Comparison of ENCODE assay signal across 8 mouse cellular contexts in the genomic region with DNA sequence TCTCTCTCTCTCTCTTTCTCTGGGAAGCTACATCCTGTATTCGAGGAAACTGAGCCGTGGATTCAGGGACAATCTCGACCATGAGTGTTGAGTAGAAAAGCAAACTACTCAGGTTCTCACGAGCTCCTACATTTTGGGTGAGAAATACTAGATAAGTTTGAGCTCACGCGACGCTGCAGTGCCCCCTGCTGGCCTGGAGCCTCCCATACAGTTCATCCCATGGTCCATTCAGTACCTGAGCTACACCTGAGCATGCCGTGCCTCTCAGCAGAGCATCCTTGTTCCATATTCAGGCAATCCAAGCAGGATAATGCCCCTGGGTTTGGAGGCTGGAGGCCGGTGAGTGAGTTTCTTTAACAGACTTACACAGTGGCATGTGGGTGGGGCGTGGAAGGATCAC. TPM values are rescaled to one million over a fixed set of nuclear protein-coding genes. Genes with fewer than 3 reads are reported as not detected.
DNase-seq lines count a peak whose midpoint lies in the region; ATAC-seq and TF ChIP-seq lines count a peak whose summit lies in the region.

No protein-coding gene starts in this region.

- no peak overlapping the region for H3K4me2 ChIP-seq in forebrain, embryonic 11.5 days (ENCODE audit: low read depth, low read length, severe bottlenecking)
- H3K4me2 ChIP-seq in forebrain, embryonic 16.5 days (ENCODE audit: low read length), result no peak overlapping the region
- H3K4me2 ChIP-seq in midbrain, embryonic 14.5 days (ENCODE audit: low read length), result no peak overlapping the region

- H3K4me3 ChIP-seq in forebrain, embryonic 11.5 days (ENCODE audit: low read depth, low read length), result no peak overlapping the region
- H3K4me3 ChIP-seq in forebrain, embryonic 16.5 days (replicated peaks; ENCODE audit: low read length), result no peak overlapping the region
- no peak overlapping the region for H3K4me3 ChIP-seq in midbrain, embryonic 14.5 days (replicated peaks; ENCODE audit: low read depth, low read length)
- no peak overlapping the region for H3K4me3 ChIP-seq in spleen, adult 2 months (ENCODE audit: extremely low read depth, insufficient read depth, insufficient read length)

- TF ChIP-seq POLR2A in spleen, adult 2 months (IDR thresholded peaks at IDR 0.05; ENCODE audit: low read depth, low read length), result no peak

- no peak for ATAC-seq in forebrain, embryonic 11.5 days (replicated peaks; ENCODE audit: low FRiP score)
- no peak for ATAC-seq in forebrain, embryonic 16.5 days
- no peak for ATAC-seq in midbrain, embryonic 14.5 days (ENCODE audit: low FRiP score, low TSS enrichment)

- DNase-seq in forebrain, embryonic 11.5 days (ENCODE audit: low spot score), result peak; percentile 76
- DNase-seq in adrenal gland, adult (ENCODE audit: inconsistent age in 2 of 2, low spot score in 1 of 2), result peak; percentile 75 to 90
- peak; percentile 74 for DNase-seq in embryo, embryonic 10 days (ENCODE audit: low spot score)
- peak; percentile 17 to 28 for DNase-seq in heart, adult 9 months (ENCODE audit: low spot score in 2 of 2)
- DNase-seq in layer of hippocampus, postnatal 25 days (ENCODE audit: extremely low spot score in 1 of 2, low spot score in 1 of 2), result peak; percentile 55 to 79
- DNase-seq in midbrain, embryonic 14.5 days, result peak; percentile 84
- peak in 1 of 2 experiments; percentile 15 for DNase-seq in spleen, adult 2 months (ENCODE audit: low read depth in 1 of 2, low spot score in 2 of 2)

- no peak overlapping the region for H3K27ac ChIP-seq in forebrain, embryonic 11.5 days (ENCODE audit: low read depth, low read length)
- H3K27ac ChIP-seq in forebrain, embryonic 16.5 days (ENCODE audit: low read length), result no peak overlapping the region
- H3K27ac ChIP-seq in midbrain, embryonic 14.5 days (replicated peaks; ENCODE audit: low read depth, low read length), result no peak overlapping the region
- H3K27ac ChIP-seq in spleen, adult 2 months (ENCODE audit: insufficient read depth, low read length), result no peak overlapping the region

- no peaks in the 10 kb centered on the region for H3K9me3 ChIP-seq in forebrain, embryonic 11.5 days (ENCODE audit: control insufficient read depth, low read length)
- no peaks in the 10 kb centered on the region for H3K9me3 ChIP-seq in forebrain, embryonic 16.5 days (ENCODE audit: control insufficient read depth, low read length)
- no peaks in the 10 kb centered on the region for H3K9me3 ChIP-seq in midbrain, embryonic 14.5 days (ENCODE audit: control insufficient read depth, low read length)

- no peak overlapping the region for H3K9ac ChIP-seq in forebrain, embryonic 11.5 days (ENCODE audit: low read length)
- no peak overlapping the region for H3K9ac ChIP-seq in forebrain, embryonic 16.5 days (replicated peaks; ENCODE audit: low read depth, low read length)
- no peak overlapping the region for H3K9ac ChIP-seq in midbrain, embryonic 14.5 days (replicated peaks; ENCODE audit: low read length)

- H3K4me1 ChIP-seq in forebrain, embryonic 11.5 days (replicated peaks; ENCODE audit: control insufficient read depth, insufficient read depth, low read length), result no peaks in the 10 kb centered on the region
- no peaks in the 10 kb centered on the region for H3K4me1 ChIP-seq in forebrain, embryonic 16.5 days (replicated peaks; ENCODE audit: control insufficient read depth, insufficient read depth, low read length)
- no peaks in the 10 kb centered on the region for H3K4me1 ChIP-seq in midbrain, embryonic 14.5 days (ENCODE audit: control insufficient read depth, insufficient read depth, low read length)
- no peaks in the 10 kb centered on the region for H3K4me1 ChIP-seq in spleen, adult 2 months (ENCODE audit: control insufficient read depth, insufficient read depth, insufficient read length)

- WGBS in forebrain, embryonic 11.5 days, result 22% methylated on average over 10 of the region's 10 CpGs
- WGBS in forebrain, embryonic 16.5 days, result 19% methylated on average over 10 of the region's 10 CpGs
- WGBS in midbrain, embryonic 14.5 days, result 20% methylated on average over 10 of the region's 10 CpGs
- 17% methylated on average over 10 of the region's 10 CpGs for WGBS in spleen, adult 2 months

- TF ChIP-seq CTCF in spleen, adult 2 months (IDR thresholded peaks at IDR 0.05; ENCODE audit: extremely low read depth, insufficient read depth, insufficient read length, insufficient replicate concordance), result peak; percentile 68; the same call in 1 of the 2 replicates

- H3K27me3 ChIP-seq in forebrain, embryonic 11.5 days (ENCODE audit: control insufficient read depth, insufficient read depth, low read length), result no peaks in the 10 kb centered on the region
- no peaks in the 10 kb centered on the region for H3K27me3 ChIP-seq in forebrain, embryonic 16.5 days (replicated peaks; ENCODE audit: control insufficient read depth, insufficient read depth, low read length)
- H3K27me3 ChIP-seq in midbrain, embryonic 14.5 days (ENCODE audit: control insufficient read depth, insufficient read depth, low read length), result no peaks in the 10 kb centered on the region
- H3K27me3 ChIP-seq in spleen, adult 2 months (ENCODE audit: control insufficient read depth, insufficient read depth, low read length), result no peaks in the 10 kb centered on the region

- H3K36me3 ChIP-seq in forebrain, embryonic 11.5 days (ENCODE audit: control insufficient read depth, insufficient read depth, low read length), result no peaks in the 10 kb centered on the region
- H3K36me3 ChIP-seq in forebrain, embryonic 16.5 days (ENCODE audit: control insufficient read depth, insufficient read depth), result no peaks in the 10 kb centered on the region
- H3K36me3 ChIP-seq in midbrain, embryonic 14.5 days (ENCODE audit: control insufficient read depth, insufficient read depth, low read length), result no peaks in the 10 kb centered on the region
- H3K36me3 ChIP-seq in spleen, adult 2 months (ENCODE audit: control insufficient read depth, insufficient read depth, low read length), result no peaks in the 10 kb centered on the region

RNA-seq across cellular contexts. Expression of a gene that starts 22.9 kb away (rescaled TPM):
- polyA plus RNA-seq in forebrain, embryonic 11.5 days (2014; fragmentation: Nextera tagmentation; extraction: Ambion mirVana), result 12.4 and 13.3 TPM in 2 replicates
- polyA plus RNA-seq in forebrain, embryonic 16.5 days (2015; fragmentation: Nextera tagmentation; extraction: Ambion mirVana), result 38.2 and 40.6 TPM in 2 replicates
- 10 to 100 TPM; 32.3 to 37.1 TPM for total RNA-seq in layer of hippocampus, postnatal 25 days (2021)
- 30.0 and 31.9 TPM in 2 replicates for polyA plus RNA-seq in midbrain, embryonic 14.5 days (2014; fragmentation: Nextera tagmentation; extraction: Ambion mirVana)
- polyA plus RNA-seq in spleen, adult 2 months (2012; rRNA removed), result 5.2 and 6.0 TPM in 2 replicates
